Mouse (Mus musculus) megakaryocyte, embryonic 14.5 days (primary cell): ENCODE data around the gene Gm49337. TPM values are rescaled to one million over a fixed set of nuclear protein-coding genes. Genes with fewer than 3 reads are reported as not detected.

Experiments
- H3K27me3 ChIP-seq: replicated peaks from 2 replicates; pipeline ENCODE3; 2012; ENCODE audit warnings: inconsistent platforms
- H3K36me3 ChIP-seq: replicated peaks from 2 replicates; pipeline ENCODE3; 2012; ENCODE audit warnings: low read length, inconsistent platforms, mixed read lengths
- H3K4me1 ChIP-seq: 2 replicates; pipeline ENCODE4 v1.6.1; 2012; ENCODE audit warnings: inconsistent platforms
- H3K4me3 ChIP-seq: replicated peaks from 2 replicates; pipeline ENCODE3; 2012; ENCODE audit warnings: moderate library complexity, mild to moderate bottlenecking, inconsistent platforms
- H3K9me3 ChIP-seq: 2 replicates; pipeline ENCODE4 v1.6.1; 2012; ENCODE audit warnings: inconsistent platforms
- FLI1 ChIP-seq: IDR thresholded peaks from 2 replicates; pipeline ENCODE4 v1.6.1; 2012; ENCODE audit warnings: low read length, inconsistent platforms, mixed read lengths
- GATA1 ChIP-seq: IDR thresholded peaks from 3 replicates; pipeline ENCODE4 v1.6.1; 2012; ENCODE audit warnings: mixed read lengths, low read length, inconsistent platforms, borderline replicate concordance
- polyA plus RNA-seq: library from polyadenylated mRNA; stranded (reverse); fragments of >175 nt; gene quantifications from 2 replicates; pipeline ENCODE4 v1.2.3, GENCODE M21; 2012; ENCODE audit warnings: low replicate concordance; ENCODE audit not compliant: insufficient read depth

Gm49337 gene
- polyA plus RNA-seq, 1 experiment = not detected

- H3K36me3 ChIP-seq = no peaks in the 10 kb centered on the region
- no peak for TF ChIP-seq GATA1
- no peak for TF ChIP-seq FLI1
- no peak overlapping the region for H3K4me3 ChIP-seq
- peaks cover 29% of the 10 kb centered on the region for H3K27me3 ChIP-seq
- peaks cover 50% of the 10 kb centered on the region for H3K4me1 ChIP-seq
- H3K9me3 ChIP-seq = no peaks in the 10 kb centered on the region
Measured at GRCm38 (mm10) chr4:116175136-116175535, 2.0 kb downstream of the Gm49337 start.

GRCm38 (mm10) chr4:116175711-116176542, 2.7 kb downstream of the Gm49337 start:
- Histone ChIP-seq H3K4me3 (peak overlapping the region; percentile 89), H3K9me3 (no peaks in the 10 kb centered on the region), H3K36me3 (no peaks in the 10 kb centered on the region), H3K27me3 (peaks cover 31% of the 10 kb centered on the region), H3K4me1 (peaks cover 47% of the 10 kb centered on the region)
- no peak for TF ChIP-seq FLI1
- TF ChIP-seq GATA1 = no peak

- Histone ChIP-seq H3K4me3 (peak overlapping the region; percentile 89), H3K36me3 (no peaks in the 10 kb centered on the region)
Measured at GRCm38 (mm10) chr4:116176543-116176988, 3.4 kb downstream of the Gm49337 start.

GRCm38 (mm10) chr4:116177140-116177539, 4.0 kb downstream of the Gm49337 start:
- no peaks in the 10 kb centered on the region for H3K9me3 ChIP-seq
- H3K36me3 ChIP-seq = no peaks in the 10 kb centered on the region
- TF ChIP-seq FLI1 (no peak), GATA1 (no peak)
- H3K27me3 ChIP-seq = peaks cover 38% of the 10 kb centered on the region
- peak overlapping the region; percentile 74 for H3K4me3 ChIP-seq
- H3K4me1 ChIP-seq = peaks cover 57% of the 10 kb centered on the region

More at GRCm38 (mm10) chr4:116176543-116176988, 3.4 kb downstream of the Gm49337 start:
- TF ChIP-seq FLI1 (no peak), GATA1 (no peak)
- Histone ChIP-seq H3K4me1 (peaks cover 52% of the 10 kb centered on the region), H3K27me3 (peaks cover 37% of the 10 kb centered on the region), H3K9me3 (no peaks in the 10 kb centered on the region)

- H3K27me3 ChIP-seq = peaks cover 57% of the 10 kb centered on the region
- no peaks in the 10 kb centered on the region for H3K36me3 ChIP-seq
- H3K9me3 ChIP-seq = no peaks in the 10 kb centered on the region
- peaks cover 53% of the 10 kb centered on the region for H3K4me1 ChIP-seq
- peak overlapping the region; percentile 14 for H3K4me3 ChIP-seq
- TF ChIP-seq GATA1 (no peak), FLI1 (no peak)
Measured at GRCm38 (mm10) chr4:116182079-116182478, 8.9 kb downstream of the Gm49337 start.

- H3K9me3 ChIP-seq = no peaks in the 10 kb centered on the region
- peaks cover 46% of the 10 kb centered on the region for H3K4me1 ChIP-seq
- no peak overlapping the region for H3K4me3 ChIP-seq
- no peaks in the 10 kb centered on the region for H3K36me3 ChIP-seq
- TF ChIP-seq GATA1 (no peak), FLI1 (no peak)
- peaks cover 56% of the 10 kb centered on the region for H3K27me3 ChIP-seq
Measured at GRCm38 (mm10) chr4:116182745-116183144, 9.6 kb downstream of the Gm49337 start.

- H3K36me3 ChIP-seq = no peaks in the 10 kb centered on the region
- H3K4me3 ChIP-seq = no peak overlapping the region
- H3K27me3 ChIP-seq = peaks cover 47% of the 10 kb centered on the region
- H3K4me1 ChIP-seq = peaks cover 40% of the 10 kb centered on the region
- no peaks in the 10 kb centered on the region for H3K9me3 ChIP-seq
- TF ChIP-seq GATA1 (no peak), FLI1 (no peak)
Measured at GRCm38 (mm10) chr4:116185083-116185482, 11.9 kb downstream of the Gm49337 start.

GRCm38 (mm10) chr4:116192286-116192835, 19.2 kb downstream of the Gm49337 start:
- no peak for TF ChIP-seq FLI1
- no peak for TF ChIP-seq GATA1
- Histone ChIP-seq H3K4me3 (no peak overlapping the region), H3K4me1 (peaks cover 16% of the 10 kb centered on the region), H3K27me3 (no peaks in the 10 kb centered on the region), H3K9me3 (no peaks in the 10 kb centered on the region), H3K36me3 (no peaks in the 10 kb centered on the region)

- no peaks in the 10 kb centered on the region for H3K36me3 ChIP-seq
- no peaks in the 10 kb centered on the region for H3K9me3 ChIP-seq
- TF ChIP-seq GATA1 (no peak), FLI1 (no peak)
- no peaks in the 10 kb centered on the region for H3K27me3 ChIP-seq
- peak overlapping the region; percentile 2 for H3K4me3 ChIP-seq
- peaks cover 16% of the 10 kb centered on the region for H3K4me1 ChIP-seq
Measured at GRCm38 (mm10) chr4:116193583-116194383, 20.6 kb downstream of the Gm49337 start.
